21 mouse cellular contexts compared by ENCODE assay signal in genomic region chr17:6830004-6830592, GRCm38 (mm10). TPM values are rescaled to one million over a fixed set of nuclear protein-coding genes. Genes with fewer than 3 reads are reported as not detected.
DNase-seq lines count a peak whose midpoint lies in the region; ATAC-seq and TF ChIP-seq lines count a peak whose summit lies in the region.
"Had no signal": no experiment of that assay in that cellular context is flagged by ENCODE, and none has a peak within 500 bp of the region (broad histone marks: within the 10 kb centered on the region; RNA-seq: fewer than 3 reads in every experiment).

No protein-coding gene starts in this region.

- no peaks in the 10 kb centered on the region for H3K27me3 ChIP-seq in stomach, embryonic 14.5 days (ENCODE audit: control insufficient read depth, insufficient read depth, low read length)
- no peaks in the 10 kb centered on the region for H3K27me3 ChIP-seq in stomach, postnatal 0 days (ENCODE audit: control insufficient read depth, insufficient read depth, low read length)
- no peaks in the 10 kb centered on the region for H3K27me3 ChIP-seq in stomach, embryonic 16.5 days (ENCODE audit: control insufficient read depth, insufficient read depth, low read length)
- H3K27me3 ChIP-seq: hindbrain, embryonic 12.5 days; megakaryocyte, embryonic 14.5 days had no signal

- H3K36me3 ChIP-seq in stomach, embryonic 14.5 days (ENCODE audit: control insufficient read depth, insufficient read depth, low read length) = no peaks in the 10 kb centered on the region
- H3K36me3 ChIP-seq in stomach, postnatal 0 days (ENCODE audit: control insufficient read depth, insufficient read depth, low read length) = no peaks in the 10 kb centered on the region
- H3K36me3 ChIP-seq in stomach, embryonic 16.5 days (ENCODE audit: control insufficient read depth, insufficient read depth, low read length) = no peaks in the 10 kb centered on the region
- H3K36me3 ChIP-seq: forebrain, embryonic 10.5 days; heart, embryonic 13.5 days; hindbrain, embryonic 12.5 days; liver, embryonic 15.5 days had no signal

- no peak overlapping the region for H3K4me3 ChIP-seq in stomach, embryonic 14.5 days (ENCODE audit: low read depth, low read length)
- H3K4me3 ChIP-seq in stomach, postnatal 0 days (ENCODE audit: low read depth, low read length) = no peak overlapping the region
- no peak overlapping the region for H3K4me3 ChIP-seq in stomach, embryonic 16.5 days (replicated peaks; ENCODE audit: low read length)
- H3K4me3 ChIP-seq: forebrain, embryonic 10.5 days; heart, adult 2 months; heart, embryonic 13.5 days; hindbrain, embryonic 12.5 days; liver, embryonic 15.5 days; megakaryocyte, embryonic 14.5 days had no signal

- ATAC-seq in stomach, embryonic 14.5 days (ENCODE audit: insufficient number of reproducible peaks, insufficient read depth, low FRiP score, low read depth) = no peak
- no peak for ATAC-seq in stomach, postnatal 0 days (ENCODE audit: low FRiP score, low TSS enrichment)
- no peak for ATAC-seq in stomach, embryonic 16.5 days (ENCODE audit: insufficient read depth, low FRiP score)
- ATAC-seq: forebrain, embryonic 16.5 days had no signal

- no peak overlapping the region for H3K9ac ChIP-seq in stomach, embryonic 14.5 days (replicated peaks; ENCODE audit: low read depth, low read length)
- no peak overlapping the region for H3K9ac ChIP-seq in stomach, postnatal 0 days (ENCODE audit: low read length)
- no peak overlapping the region for H3K9ac ChIP-seq in stomach, embryonic 16.5 days (ENCODE audit: low read length)
- H3K9ac ChIP-seq: heart, embryonic 13.5 days; hindbrain, embryonic 12.5 days; liver, embryonic 15.5 days had no signal

- no peak for TF ChIP-seq CTCF in stomach, postnatal 0 days (IDR thresholded peaks at IDR 0.05; ENCODE audit: low read depth)

- peaks cover 6% of the 10 kb centered on the region; the same call in 1 of the 2 replicates for H3K4me1 ChIP-seq in stomach, embryonic 14.5 days (ENCODE audit: control insufficient read depth, insufficient read depth, low read length)
- no peaks in the 10 kb centered on the region for H3K4me1 ChIP-seq in stomach, postnatal 0 days (replicated peaks; ENCODE audit: control insufficient read depth, insufficient read depth)
- H3K4me1 ChIP-seq in stomach, embryonic 16.5 days (ENCODE audit: control insufficient read depth, insufficient read depth, low read length) = peaks cover 6% of the 10 kb centered on the region; the same call in 1 of the 2 replicates

- TF ChIP-seq EP300 in stomach, postnatal 0 days (optimal IDR thresholded peaks at IDR 0.05) = no peak

- H3K4me2 ChIP-seq in stomach, embryonic 14.5 days (replicated peaks; ENCODE audit: low read depth, low read length) = no peak overlapping the region
- H3K4me2 ChIP-seq in stomach, postnatal 0 days (replicated peaks; ENCODE audit: low read depth) = no peak overlapping the region
- H3K4me2 ChIP-seq in stomach, embryonic 16.5 days (ENCODE audit: low read depth, low read length) = no peak overlapping the region
- H3K4me2 ChIP-seq: heart, embryonic 13.5 days; hindbrain, embryonic 12.5 days; liver, embryonic 15.5 days had no signal

- DNase-seq in heart, adult 11 months = peak; percentile 73
- no peak for DNase-seq in heart, postnatal 25 days (ENCODE audit: low spot score)
- no peak for DNase-seq in stomach, postnatal 0 days (ENCODE audit: low spot score)
- DNase-seq in ES-CJ7 (ENCODE audit: low read depth, low spot score) = peak; percentile 19
- no peak for DNase-seq in right cerebral cortex, adult 2 months (ENCODE audit: low spot score in 2 of 2)
- DNase-seq: adrenal gland, postnatal 36 days; cerebellum, adult 9-10 months; gastrocnemius, postnatal 25 days; heart, adult 2 months; heart, postnatal 14 days; kidney, adult 18-20 months; layer of hippocampus, adult 9-11 months; midbrain, embryonic 14.5 days had no signal

- 0 out of 2 replicates have a peak overlapping the region, but pooled peaks have one; percentile 10 for H3K27ac ChIP-seq in stomach, embryonic 14.5 days (ENCODE audit: low read length)
- no peak overlapping the region for H3K27ac ChIP-seq in stomach, postnatal 0 days (replicated peaks)
- peak overlapping the region; percentile 95 for H3K27ac ChIP-seq in stomach, embryonic 16.5 days (ENCODE audit: low read length)
- H3K27ac ChIP-seq: forebrain, embryonic 10.5 days; heart, adult 2 months; heart, embryonic 13.5 days; hindbrain, embryonic 12.5 days; liver, embryonic 15.5 days had no signal

- intact Hi-C loops in heart, postnatal 25 days (cut with DNase I) = no loop called here

- no peaks in the 10 kb centered on the region for H3K9me3 ChIP-seq in stomach, embryonic 14.5 days (ENCODE audit: control insufficient read depth, low read depth, low read length)
- H3K9me3 ChIP-seq in stomach, postnatal 0 days (ENCODE audit: control insufficient read depth, low read length) = no peaks in the 10 kb centered on the region
- no peaks in the 10 kb centered on the region for H3K9me3 ChIP-seq in stomach, embryonic 16.5 days (replicated peaks; ENCODE audit: control insufficient read depth, low read length)
- H3K9me3 ChIP-seq: forebrain, embryonic 10.5 days; heart, embryonic 13.5 days; hindbrain, embryonic 12.5 days; liver, embryonic 15.5 days; megakaryocyte, embryonic 14.5 days had no signal

- 51% methylated on average over 1 of the region's 1 CpGs for WGBS in stomach, embryonic 14.5 days
- WGBS in stomach, postnatal 0 days = 43% methylated on average over 1 of the region's 1 CpGs
- 67% methylated on average over 1 of the region's 1 CpGs for WGBS in stomach, embryonic 16.5 days

RNA-seq across cellular contexts. Expression of gene Ezr, which starts 47.5 kb away (rescaled TPM):
- total RNA-seq in heart, postnatal 25 days (2021) = 10 to 100 TPM; 39.3 to 43.6 TPM
- polyA plus RNA-seq in stomach, embryonic 14.5 days (2014; fragmentation: Nextera tagmentation; extraction: Ambion mirVana) = 176 and 199 TPM in 2 replicates
- polyA plus RNA-seq in stomach, postnatal 0 days (2015; fragmentation: Nextera tagmentation; extraction: Ambion mirVana) = 289 and 299 TPM in 2 replicates
- polyA plus RNA-seq in stomach, embryonic 16.5 days (2015; fragmentation: Nextera tagmentation; extraction: Ambion mirVana) = 266 and 335 TPM in 2 replicates

Comparison
In these comparisons a context has a peak if more than half of its experiments do, and no peak if none do; other contexts are left out.
1. DNase-seq: peak in heart, adult 11 months (single experiment) and ES-CJ7 (single experiment); none in heart, postnatal 25 days (single experiment), stomach, postnatal 0 days (single experiment) and right cerebral cortex, adult 2 months (0 of 2).